Mouse (Mus musculus) cerebellum, adult 18-20 months (tissue): Measurements from ENCODE around the gene Mcm5.

Experiments used
- DNase-seq, 2 experiments: peaks; one replicate each; pipeline ENCODE4 v3.0.0; 2021

Gene Mcm5

DNA sequence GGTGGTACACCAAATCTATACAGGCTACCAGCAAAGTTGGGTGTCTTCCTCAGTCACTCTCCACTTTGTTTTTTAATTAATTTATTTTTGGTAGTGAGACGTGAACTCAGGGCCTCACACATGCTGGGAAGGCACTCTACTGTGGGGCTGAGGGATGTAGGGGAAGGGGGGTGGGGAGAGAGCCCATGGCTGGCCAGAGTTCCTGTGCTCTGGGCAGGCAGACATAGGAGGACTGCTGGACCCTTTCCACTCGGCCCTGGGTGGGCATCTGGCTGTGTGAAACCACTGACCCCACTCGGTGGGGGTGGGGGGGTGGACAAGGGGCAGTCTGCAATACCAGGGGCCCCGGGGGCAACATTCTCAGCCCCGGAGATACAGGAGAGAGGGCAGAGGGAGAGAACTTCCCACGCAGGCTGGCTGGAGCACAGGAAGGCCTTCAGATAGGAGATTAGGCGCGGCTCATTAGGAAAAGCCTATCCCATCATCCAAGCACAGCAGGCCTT lies 5.9 kb upstream of the Mcm5 start:
- DNase-seq, result no peak

DNA sequence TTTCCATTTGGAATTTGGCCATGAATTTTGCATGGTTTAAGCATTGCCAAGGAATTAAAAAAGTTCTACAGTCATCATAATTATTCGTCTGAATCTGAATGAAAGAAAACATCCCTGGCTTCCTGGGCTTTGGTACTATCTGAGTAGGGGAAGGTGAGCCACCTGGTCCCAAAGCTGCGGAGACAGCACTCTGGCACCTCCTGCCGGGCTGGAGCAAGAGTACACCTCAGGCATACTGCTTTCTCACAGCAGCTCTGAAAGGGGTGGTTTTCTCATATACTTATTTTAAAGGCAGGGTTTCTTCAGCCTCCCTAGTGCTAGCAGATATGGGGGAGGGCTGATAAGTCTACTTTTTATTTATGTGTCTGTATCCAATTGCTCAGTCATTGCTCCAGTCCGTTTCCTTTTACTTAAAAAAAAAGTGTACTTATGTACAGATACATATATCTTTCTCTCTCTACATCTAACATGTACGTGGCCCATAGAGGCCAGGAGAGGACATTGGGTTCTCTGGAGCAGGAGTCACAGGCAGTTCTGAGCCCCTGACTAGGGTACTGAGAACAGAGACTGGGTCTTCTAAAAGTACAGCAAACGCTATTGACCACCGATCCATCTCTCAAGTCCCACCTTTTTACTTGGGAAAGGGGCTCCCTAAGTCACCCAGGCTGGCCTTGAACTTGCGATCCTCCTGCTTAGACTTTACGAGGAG lies 688 bp upstream of the Mcm5 start:
- peak; percentile 84 to 85 for DNase-seq

DNA sequence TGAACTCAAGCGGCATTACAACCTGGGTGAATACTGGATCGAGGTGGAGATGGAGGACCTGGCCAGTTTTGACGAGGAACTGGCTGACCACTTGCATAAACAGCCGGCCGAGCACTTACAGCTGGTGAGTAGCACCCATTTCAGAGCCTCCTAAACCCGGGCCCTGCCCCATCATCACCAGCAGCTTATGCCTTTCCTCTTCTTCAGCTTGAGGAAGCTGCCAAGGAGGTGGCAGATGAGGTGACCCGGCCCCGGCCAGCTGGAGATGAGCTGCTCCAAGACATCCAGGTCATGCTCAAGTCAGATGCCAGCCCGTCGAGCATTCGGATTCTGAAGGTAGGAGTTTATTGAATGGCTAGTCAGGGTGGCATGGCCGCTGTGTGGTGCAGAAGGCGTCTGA lies 724 bp downstream of the Mcm5 start:
- DNase-seq, result peak; percentile 14 to 17

DNA sequence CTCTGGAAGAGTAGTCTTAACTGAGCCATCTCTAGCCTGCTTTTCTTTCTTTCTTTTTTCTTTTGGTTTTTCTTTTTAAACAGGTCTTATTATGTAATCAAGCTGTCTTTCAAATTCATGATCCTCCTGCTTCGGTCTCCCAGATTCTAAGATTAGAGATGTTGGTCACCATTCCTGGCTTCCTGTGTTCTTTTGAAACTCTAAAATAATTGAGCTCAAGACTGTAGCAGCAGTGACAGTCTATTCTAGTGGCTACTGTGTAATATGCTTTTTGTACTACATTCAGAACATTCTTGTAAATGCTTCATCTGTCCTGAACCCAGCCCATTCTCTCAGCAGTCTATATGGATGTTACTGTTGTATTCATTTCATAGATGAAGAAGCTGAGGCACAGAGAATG lies 9.1 kb downstream of the Mcm5 start:
- no peak for DNase-seq

DNA sequence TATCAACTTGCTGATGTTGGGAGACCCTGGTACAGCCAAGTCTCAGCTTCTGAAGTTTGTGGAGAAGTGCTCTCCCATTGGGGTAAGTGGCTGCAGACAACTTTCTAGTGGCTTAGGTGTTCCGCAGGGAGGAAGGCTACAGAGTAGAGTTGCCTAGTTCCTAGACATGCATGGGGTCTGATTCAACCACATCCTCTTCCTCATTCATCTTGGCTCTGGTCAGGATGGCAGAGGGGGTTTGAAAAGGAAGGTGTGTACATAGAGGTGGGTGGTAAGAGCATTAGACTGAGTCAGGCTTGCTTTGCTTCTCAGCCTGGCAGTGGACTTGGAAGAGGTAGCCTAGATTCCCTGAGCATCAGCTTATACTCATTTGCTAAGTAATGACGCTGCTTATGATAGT lies 9.9 kb downstream of the Mcm5 start:
- DNase-seq, result no peak

DNA sequence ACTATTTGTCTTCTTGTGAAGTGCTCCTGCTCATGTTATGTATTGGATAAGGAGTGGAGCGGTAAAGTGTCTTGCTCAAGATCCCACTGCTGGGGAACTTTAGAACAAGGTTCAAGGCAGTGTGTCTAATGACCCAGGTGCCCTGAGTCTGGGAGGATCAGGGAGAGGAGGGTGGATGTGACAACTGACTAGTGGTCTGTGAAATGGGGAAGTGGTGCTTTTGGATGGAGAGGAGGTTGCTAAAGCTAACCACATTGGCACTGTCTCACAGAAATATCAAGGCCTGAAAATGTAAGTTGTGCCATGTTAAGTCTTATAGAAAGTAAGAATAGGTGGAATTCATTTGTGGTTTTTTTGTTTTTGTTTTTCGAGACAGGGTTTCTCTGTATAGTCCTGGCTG lies 10.4 kb downstream of the Mcm5 start:
- no peak for DNase-seq

DNA sequence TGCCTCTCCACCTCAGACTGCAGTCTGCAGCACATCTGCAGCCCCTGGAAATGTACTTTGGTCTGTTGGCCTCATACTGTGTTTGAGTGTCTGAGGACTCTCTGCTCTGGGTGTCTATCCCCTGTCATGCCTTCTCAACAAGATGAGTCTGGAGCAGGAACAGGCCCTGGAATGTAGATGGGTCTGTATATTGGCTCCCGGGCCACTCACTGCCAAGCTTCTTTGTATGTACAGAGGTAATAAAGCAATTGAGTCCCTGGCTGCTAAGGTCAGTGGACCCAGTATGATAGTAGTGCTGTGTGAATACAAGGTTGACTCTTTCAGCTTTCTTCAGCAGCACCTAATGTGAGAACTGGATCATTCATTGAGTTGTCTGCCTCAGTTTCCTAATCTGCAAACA lies 18.0 kb downstream of the Mcm5 start:
- no peak for DNase-seq

DNA sequence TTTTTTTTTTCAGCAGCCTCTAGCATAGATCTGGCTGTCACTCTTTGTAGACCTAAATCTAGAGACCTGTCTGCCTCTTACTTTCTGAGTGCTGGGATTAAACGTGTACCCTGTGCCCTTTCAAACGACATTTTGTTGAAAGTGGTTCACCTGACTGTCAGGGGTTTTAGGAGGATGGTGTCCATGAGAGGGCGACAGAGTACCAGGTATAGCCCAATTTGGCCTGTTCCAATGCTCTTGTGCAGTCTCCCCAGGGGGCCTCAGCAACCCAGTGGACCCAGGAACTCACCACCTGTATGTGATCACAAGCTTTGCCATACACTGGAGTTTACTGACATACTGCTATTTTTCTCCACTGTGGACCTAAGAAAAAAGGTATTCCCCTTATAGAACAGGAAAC lies 23.1 kb downstream of the Mcm5 start:
- peak; percentile 55 to 68 for DNase-seq

DNA sequence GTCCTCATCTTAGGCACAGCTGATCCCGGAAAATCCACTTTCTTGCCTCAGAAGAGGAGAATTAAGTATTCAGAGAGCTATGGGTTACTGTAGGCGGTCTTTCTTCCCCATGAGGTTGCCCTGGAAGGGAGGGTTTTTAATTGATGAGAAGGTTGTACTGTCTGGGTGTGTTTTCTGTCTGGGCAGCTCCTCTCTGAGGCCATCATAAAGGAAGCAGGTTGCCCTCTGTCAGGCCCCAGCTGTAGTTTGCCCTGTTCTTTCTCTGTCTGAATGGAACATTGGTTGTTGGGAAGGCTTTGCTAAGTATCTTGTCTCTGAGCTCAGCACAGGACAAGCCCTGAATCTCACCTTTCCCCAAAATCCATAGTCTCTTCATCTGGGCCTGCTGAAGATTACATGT lies 24.0 kb downstream of the Mcm5 start:
- no peak for DNase-seq

DNA sequence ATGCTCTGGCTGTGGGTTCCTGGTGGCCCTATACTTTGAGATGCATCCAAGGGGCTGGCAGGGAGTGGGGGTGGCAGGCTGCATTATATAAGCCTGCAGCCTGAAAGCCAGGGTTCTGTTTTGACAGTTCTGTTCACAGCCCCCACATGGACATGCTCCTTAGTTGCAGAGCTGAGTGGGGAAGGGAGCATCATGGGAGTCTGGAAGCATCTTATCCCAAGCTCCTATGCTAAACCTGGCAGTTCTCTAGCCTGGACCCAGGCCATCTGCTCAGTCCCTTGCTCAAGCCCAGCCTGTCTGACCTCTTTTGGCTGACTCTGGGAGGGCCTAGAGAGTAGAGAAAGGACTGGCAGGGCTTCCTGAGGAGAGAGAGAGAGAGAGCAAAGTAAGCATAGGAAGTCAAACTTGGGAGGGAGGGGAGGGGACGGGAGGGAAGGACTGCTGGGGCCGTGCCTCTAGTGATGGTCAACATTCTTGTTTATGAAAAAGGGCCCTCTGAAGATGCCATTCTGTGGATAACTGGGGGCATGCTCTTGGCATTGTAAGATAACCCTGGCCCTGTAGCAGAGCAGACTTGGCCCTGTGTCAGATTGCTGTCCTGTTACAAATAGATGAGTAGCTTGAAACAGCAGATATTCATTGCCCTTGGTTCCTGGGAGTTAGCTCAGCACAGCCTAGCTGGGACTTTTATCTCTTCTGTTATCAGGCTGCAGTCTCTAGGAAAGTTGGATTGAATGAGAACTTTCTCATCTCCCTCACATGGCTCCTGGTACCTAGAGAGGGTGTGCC lies 25.4 kb downstream of the Mcm5 start:
- DNase-seq, result peak; percentile 63 to 70

DNA sequence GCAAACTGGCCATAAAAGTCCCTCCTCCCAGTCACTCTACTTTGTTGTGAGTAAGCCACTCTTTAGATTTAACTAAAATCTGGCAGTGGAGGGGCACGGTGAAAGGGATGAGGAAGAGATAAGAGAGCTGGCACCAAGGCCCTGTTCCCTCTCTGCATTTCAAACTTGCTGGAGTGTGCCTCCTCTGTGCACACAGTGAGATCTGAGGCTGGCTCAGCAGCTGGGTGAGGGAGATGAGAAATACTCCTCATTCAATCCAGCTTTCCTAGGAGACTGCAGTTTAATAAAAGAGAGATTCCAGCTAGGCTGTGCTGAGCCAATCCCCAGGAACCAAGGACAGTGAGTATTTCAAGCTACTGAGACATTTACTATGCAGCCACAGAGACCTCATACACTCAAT lies 26.4 kb downstream of the Mcm5 start:
- no peak for DNase-seq

DNA sequence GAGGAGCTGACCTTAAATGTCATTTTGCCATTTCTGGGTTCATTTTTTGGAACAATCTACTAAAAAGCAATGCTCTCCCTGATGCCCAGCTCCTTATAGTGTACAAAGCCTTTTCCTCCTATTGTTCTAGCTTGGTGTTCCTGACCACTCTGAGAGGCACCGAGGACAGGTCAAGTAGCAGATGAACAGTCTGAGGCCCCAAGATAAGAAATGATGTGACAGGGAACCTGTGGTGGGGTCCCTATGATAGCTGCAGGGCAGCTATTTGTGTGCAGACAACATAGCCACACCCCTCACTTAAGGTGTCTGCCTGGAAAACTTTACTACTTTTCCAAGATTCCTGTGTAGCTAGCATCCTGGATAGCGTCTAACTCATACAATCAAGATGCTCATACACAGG lies 26.9 kb downstream of the Mcm5 start:
- DNase-seq, result no peak

DNA sequence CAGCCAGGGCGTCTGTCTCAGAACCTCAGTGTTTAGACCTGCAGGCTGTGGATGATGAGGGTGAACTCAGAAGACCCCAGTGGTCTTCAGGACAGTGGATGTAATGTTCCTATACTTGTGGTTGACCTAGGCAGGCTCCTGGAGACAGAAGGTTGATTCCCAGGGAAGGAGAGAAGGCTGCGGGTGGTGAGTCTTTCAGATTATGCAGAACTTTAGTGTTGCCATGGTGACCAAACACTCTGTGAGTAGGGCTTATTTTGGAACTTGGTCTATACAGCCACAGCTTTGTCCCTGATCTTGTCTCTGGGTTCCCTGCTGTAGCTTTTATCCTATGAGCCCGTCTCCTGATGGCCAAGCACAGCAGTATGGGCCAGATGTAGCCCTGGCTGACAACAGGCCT lies 28.2 kb downstream of the Mcm5 start:
- no peak for DNase-seq

DNA sequence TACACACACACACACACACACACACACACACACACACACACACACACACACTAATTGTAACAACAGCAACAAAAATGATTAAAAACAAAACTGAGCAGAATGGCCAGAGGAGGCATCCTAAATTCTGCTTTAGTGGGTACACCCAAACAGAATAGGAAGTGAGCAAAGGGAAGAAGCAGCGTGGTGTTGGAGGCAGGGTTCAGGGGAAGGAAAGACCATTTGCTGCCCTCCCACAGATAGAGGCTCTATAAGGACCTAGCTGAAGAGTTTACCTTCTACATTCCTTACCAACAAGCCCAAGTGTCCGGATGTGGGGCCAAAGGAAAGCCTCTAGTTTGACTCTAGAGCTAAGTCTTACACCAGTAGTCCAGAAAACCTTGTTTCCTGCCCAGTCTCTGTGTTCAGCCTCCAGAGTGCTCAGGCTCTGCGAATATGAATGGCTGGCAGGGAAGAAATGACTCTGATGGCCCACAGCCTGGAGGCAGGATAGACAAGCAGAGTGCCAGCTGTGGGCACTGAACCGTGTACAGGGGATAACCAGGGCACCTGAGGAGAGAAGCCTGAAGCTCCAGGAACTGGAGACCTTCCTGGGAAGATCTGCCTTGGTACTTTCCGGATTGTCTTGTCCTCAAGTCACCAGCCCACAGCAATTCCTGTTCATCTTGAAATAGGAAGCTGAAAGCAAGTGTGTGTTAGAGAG lies 41.7 kb downstream of the Mcm5 start:
- DNase-seq, result peak; percentile 12 to 25

DNA sequence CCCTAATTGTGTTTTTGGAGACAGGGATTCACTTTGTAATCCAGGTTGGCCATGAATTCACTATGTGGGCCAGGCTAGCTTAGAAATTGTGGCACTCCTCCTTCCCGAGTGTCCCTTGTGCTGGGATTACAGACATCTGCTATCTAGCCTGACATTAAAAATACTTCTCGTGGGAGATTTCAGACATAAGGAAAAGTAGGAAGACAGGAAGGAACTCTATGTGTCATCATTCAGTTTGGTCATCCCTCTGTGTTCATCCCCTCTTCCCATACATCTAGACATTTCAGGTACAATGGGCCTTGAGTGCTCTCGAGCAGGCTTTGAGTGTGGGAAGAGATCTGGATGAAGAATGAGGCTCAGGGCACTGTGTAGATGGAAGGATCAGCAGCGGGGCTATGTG lies 42.4 kb downstream of the Mcm5 start:
- DNase-seq, result no peak

DNA sequence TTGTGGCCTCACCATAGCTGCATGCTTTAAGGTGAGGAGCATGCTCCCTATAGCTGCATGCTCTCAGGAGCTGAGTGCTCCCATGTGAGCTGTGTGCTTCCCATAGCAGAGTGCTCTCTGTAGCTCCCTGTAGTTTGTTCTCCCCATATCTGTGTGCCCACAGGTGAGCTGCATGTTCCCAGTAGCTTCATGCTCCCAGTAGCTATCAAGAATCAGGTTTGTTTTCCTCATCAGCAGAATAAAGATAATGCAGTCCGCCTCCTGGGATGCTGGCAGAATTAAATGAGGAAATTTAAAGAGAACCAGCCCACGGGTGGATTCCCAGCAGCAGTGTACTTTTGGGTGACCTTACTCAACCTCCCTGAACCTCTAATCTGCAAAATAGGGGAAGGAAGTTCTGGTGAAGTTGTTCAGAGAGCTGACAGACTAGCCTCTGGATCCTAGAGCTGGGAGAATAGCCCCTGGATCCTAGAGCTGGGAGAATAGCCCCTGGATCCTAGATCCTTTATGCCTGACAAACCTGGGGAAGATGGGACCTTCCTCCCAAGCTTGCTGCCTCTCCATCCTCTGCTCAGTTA lies 43.2 kb downstream of the Mcm5 start:
- no peak for DNase-seq

DNA sequence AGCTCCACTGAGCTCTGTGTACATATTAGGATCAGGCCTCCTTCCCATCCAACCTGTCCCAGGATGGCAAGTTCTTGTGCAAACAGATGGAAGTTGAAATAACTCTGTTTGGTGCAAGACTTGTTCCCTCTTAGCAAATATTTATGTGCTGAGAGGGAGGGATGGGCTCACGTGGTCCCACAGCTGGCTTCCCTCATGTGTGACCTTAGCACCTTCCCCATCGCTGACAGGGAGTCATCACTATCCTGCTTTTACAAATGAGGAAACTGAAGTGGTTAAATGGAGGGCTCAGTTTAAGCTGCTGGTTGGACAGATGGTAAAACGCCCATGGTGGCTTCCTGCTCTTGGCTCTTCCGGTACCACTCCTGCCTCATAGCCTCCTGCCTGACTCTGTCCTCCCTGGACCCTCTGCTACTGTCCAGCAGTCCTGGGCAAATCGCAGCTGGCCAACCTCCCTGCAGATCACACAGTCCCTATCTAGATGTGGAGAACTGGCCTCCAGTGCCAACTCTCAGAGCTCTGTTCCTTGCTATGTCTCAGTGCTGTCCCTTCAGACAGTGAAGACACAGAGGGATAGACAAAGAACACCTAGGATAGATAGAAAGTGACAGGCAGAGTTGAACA lies 45.6 kb downstream of the Mcm5 start:
- no peak for DNase-seq

DNA sequence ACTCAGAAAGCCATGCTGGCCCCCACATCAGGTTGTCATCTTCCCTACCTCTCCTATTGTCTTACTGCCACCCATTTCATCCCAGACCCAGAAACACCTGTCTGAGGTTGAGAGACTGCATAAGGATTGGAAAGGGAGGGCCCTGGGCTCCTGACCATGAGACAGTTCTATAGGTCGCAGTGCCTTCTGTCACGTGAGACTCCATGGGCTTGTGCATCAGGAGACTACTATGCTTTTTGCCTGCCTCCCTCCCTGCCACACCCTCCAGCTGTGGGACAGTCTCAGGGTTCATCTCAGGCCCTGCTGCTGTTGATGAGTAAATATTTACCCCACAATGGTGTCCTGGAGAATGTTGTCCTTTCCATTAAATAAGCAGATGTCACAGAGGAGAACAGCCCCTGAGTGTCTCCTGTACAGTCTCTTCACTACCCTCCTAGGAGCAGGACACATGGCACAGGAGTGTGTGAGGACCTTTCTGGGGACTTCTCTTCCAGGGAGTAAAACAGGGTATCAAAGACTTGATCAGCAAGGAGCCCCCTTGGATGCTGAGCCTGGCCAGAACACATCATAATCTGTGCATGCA lies 46.5 kb downstream of the Mcm5 start:
- DNase-seq, result no peak

DNA sequence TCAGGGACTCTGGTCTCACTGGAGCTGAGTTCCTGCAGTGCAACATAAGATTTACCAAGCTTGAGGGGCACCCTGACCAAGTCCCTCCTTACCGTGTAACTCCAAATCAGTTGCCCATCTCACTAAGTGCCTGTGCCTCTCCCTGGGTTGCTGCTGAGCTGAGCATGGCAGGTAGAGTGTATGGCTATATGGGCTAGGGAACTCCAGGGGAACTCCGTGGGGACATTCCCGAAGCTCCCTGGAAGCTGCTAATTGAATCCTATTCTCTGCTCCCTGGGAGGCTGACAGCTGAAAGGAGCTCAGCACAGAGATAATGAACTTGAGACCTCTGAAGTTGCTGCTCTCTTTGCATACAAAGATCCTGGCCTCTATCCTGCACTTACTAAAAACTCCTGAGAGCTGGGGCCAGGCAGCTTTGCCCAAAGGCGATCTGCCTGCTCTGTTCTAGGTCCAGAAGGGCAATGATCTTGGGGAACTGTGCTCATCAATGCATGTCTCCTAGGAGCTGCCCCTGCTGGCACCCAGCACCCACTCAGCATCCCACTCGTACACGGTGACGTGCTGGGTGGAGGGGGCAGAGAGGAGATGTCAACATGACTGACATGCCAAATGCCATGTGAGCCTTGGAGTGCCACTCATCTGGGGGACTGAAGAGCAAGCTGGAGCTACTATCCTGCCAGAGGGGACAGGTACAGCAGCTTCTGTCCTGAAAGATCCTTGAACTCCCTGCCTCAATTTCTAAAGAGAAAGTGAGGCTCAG lies 48.3 kb downstream of the Mcm5 start:
- no peak for DNase-seq

DNA sequence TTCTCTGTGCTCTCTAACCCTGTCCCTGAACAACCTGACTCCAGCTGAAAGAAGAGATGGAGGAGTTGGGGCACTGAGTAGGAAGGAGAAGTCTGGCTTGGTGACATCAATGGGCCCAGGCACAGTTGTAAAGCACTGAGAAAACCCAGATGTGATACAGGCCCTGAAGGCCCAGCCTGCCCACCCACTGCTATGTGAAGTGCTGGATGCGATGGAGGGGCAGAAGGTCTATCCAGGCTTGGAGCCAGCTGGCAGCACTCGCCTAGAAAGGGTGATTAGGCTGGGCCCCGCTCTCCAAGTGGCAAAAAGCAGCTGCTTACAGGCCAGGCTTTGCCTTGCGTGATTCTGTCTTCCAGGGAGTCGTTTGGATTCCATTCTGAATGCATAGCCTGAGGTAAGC lies 60.0 kb downstream of the Mcm5 start:
- DNase-seq, result no peak

DNA sequence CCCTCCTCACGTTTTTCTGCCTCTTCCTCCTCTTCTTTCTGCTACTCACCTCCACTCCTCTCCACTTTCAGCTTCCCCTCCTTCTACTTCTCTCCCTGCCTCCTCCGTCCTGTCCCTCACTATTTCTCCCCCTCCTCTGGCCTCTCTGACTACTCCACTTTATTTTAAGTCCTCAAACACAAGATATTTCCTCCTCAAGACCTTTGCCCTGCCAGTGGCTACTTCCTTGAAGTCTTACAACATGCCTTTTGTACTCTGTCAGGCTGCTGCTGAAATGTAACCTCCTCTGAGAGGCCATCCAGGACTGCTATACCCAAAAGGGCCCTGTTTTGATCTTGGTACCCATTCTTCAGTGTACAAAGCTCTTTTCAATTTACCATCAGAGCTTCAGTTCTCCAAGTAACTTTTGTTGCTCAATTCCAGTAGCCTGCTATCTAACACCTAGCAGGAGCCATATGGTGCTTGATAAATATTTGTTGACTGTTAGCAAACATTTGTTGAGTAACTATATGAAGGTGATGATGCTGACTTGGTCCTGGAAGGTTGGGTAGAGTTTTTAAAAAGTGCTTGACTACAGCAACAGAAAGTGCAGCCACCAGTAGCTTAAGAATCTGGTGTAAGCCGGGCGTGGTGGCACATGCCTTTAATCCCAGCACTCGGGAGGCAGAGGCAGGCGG lies 62.8 kb downstream of the Mcm5 start:
- no peak for DNase-seq
